Mouse (Mus musculus) liver, embryonic 14 days (tissue): ENCODE measurements around the gene Sh2b3. TPM values are rescaled to one million over a fixed set of nuclear protein-coding genes. Genes with fewer than 3 reads are reported as not detected.

Experiments used
- polyA plus RNA-seq: library from polyadenylated mRNA; depleted of rRNA; stranded (reverse); fragments of >200 nt; gene quantifications from 2 replicates; pipeline ENCODE4 v1.2.3, GENCODE M21; 2012; rRNA removed

The Sh2b3 gene
- polyA plus RNA-seq, result 6.5 and 7.5 TPM in 2 replicates

GRCm38 (mm10) chr5:121837441-121838340 is at the start of gene Sh2b3:
TSS of gene Sh2b3 (minus strand) at chr5:121837646.

GRCm38 (mm10) chr5:121848743-121849142 is 11.3 kb upstream of the Sh2b3 start, which contains the start of gene Pheta1:
TSS of gene Pheta1 (plus strand) at chr5:121848984.

Other genes with a start within 250 kb of the Sh2b3 start
- 150 and 155 TPM in 2 replicates for gene Aldh2, start 243.8 kb downstream of the Sh2b3 start, polyA plus RNA-seq
- gene Acad12, start 218.7 kb downstream of the Sh2b3 start, polyA plus RNA-seq, result 0.75 and 1.2 TPM in 2 replicates
- gene Acad10, start 177.1 kb downstream of the Sh2b3 start, polyA plus RNA-seq, result 1.4 and 1.7 TPM in 2 replicates
- gene Brap, start 177.1 kb downstream of the Sh2b3 start, polyA plus RNA-seq, result 12.3 and 13.2 TPM in 2 replicates
- 20.8 and 24.5 TPM in 2 replicates for gene Atxn2, start 126.3 kb downstream of the Sh2b3 start, polyA plus RNA-seq
- gene Pheta1, start 11.3 kb upstream of the Sh2b3 start, polyA plus RNA-seq, result 2.3 and 2.4 TPM in 2 replicates
- 1.5 and 1.8 TPM in 2 replicates for gene Cux2, start 212.5 kb upstream of the Sh2b3 start, polyA plus RNA-seq